Mouse (Mus musculus): ENCODE measurements around the gene Vmn2r106.

Vmn2r106 gene

GRCm38 (mm10) chr17:20285453-20285852, at the start of gene Vmn2r106:
Gene Vmn2r106, minus strand, starts transcription at chr17:20285553.
- DNase-seq (ENCODE audit: low spot score), result no peak

GRCm38 (mm10) chr17:20305790-20306189, 20.4 kb upstream of the Vmn2r106 start:
- no peak for DNase-seq (ENCODE audit: low spot score)

- DNase-seq (ENCODE audit: low spot score), result no peak
Measured at GRCm38 (mm10) chr17:20286906-20287305, 1.6 kb upstream of the Vmn2r106 start.

GRCm38 (mm10) chr17:20255522-20255921, 29.8 kb downstream of the Vmn2r106 start:
- no peak for DNase-seq (ENCODE audit: low spot score)

GRCm38 (mm10) chr17:20234952-20235351, 50.4 kb downstream of the Vmn2r106 start, which contains the start of gene Vmn2r105:
Gene Vmn2r105, minus strand, starts transcription at chr17:20235052.
- DNase-seq (ENCODE audit: low spot score), result no peak
